Mouse (Mus musculus) kidney, adult 18-20 months (tissue): ENCODE results near the gene Rbm17.
"Not testable (repeated sequence)": the region's sequence is repeated elsewhere in the genome, so short reads cannot be mapped to it uniquely, and the experiment has no call there.

ENCODE experiments used
- DNase-seq: peaks from one replicate; pipeline ENCODE4 v3.0.0; 2021

Rbm17 gene

GRCm38 (mm10) chr2:11543158-11543557, 60.8 kb downstream of the Rbm17 start:
- DNase-seq, result no peak

DNA sequence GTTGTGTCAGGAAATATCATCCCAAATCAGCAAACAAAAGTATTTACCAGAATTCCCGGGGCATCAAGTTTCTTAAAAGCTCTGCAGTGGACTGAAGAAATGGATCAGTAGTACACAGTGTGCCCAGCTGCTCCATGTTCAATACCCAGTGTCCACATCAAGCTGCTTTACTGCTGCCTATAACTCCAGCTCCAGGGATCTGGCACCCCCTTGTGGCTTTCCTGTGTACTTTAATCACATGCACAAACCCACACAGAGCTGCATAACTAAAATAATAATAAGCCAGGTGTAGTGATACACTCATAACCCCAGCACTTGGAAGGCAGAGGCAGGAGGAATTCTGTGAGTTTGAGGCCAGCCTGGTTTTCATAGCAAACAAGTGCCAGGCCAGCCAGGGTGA, 61.3 kb downstream of the Rbm17 start:
- DNase-seq, result peak; percentile 79

GRCm38 (mm10) chr2:11542121-11542520, 61.8 kb downstream of the Rbm17 start:
- DNase-seq, result no peak

DNA sequence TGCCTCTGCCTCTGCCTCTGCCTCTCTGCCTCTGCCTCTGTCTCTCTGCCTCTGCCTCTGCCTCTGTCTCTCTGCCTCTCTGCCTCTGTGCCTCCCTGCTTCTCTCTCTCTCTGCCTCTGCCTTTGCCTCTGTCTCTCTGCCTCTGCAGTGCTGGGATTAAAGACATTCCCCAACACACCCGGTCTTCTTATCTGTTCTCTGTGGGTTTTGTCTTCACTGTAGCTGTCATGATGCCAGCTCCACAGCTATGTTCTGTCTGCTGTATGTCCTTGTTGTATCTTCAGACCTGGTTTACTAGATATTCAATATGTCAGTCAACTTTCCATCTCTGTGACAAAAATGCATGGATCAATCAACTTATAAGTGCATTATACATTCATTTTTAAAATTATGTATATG, 62.4 kb downstream of the Rbm17 start:
- DNase-seq, result not testable (repeated sequence)

- peak; percentile 32 for DNase-seq
Observed at GRCm38 (mm10) chr2:11535966-11536365, 68.0 kb downstream of the Rbm17 start.
